Mouse (Mus musculus): ENCODE data around the gene Ccl1.

Ccl1 gene

DNA sequence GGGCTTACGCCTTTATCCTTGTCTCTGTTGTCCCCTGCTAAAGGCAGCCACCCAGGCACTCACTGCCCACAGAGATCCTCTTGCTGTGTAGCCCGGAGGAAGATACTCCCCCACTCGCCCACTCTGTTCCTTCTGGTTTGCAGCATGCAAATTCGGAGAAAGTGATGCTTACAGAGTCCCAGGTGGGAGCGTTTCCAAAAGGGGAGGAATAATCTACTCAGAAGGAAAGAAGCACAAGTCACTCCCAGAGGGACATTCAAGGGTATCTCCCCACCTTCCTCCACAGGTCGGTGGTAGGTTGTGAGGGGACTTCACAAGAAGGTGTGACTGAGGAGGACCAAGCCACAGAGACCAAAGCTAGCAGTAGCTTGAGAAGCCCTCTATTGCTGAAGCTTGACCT lies 100.3 kb downstream of the Ccl1 start:
- no peak for DNase-seq (ENCODE audit: low read depth, low spot score)

DNA sequence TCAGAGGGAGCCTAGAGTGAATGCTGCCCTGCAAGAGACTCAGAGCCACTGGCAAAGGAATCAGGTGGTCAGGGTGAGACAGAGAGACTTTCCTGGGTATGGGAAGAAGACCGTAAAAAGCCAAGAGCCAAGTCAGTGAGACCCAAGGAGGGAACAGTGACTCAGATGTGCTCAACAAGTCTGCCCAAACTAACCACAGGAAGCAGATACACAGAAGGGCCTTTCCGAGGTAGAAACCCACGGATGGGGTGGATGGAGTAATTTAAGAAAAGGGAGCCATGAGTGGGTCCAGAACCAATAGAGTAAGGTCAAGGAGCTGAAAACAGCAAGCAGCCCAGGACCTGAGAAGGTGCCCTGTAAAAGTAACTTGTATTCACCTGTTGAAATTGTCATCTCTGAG lies 101.8 kb downstream of the Ccl1 start:
- no peak for DNase-seq (ENCODE audit: low read depth, low spot score)

DNA sequence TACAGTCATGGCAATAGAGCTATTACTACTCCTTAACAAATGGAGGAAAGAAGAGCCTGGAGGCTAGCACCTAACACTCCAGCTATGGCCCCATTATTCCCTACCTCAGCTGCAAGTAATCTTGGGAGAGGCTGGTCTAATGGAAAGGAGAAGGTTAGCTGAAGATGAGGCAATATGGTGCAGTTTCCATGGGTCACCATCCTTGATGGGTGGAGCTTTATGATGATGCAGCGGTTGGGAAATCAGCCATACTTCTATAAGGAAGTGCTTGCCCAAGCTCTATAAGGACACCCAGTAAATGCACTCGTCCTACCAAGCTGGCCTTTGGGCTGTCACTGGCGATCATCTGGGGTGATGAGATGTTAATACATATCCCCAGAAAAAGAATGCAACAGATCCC lies 107.7 kb downstream of the Ccl1 start:
- no peak for DNase-seq (ENCODE audit: low read depth, low spot score)

DNA sequence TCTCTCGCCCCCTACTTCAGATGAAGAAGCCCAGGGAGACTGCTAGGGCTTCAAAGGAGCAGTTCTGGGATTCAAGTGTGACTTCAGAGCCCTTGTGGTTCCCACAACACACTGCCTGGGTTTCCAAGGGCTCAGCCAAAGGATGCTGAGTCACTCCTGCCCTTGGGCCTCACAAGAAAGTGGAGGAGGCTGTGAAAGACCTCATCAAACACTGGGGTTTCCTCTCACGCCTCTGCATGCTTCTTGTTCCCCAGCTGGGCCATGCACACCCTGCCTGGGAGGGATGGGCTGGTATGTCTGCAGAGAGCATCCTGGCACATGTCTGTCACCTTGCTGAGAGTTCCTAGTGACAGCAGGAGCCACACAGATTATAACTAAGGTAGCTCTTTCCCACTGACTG lies 110.5 kb downstream of the Ccl1 start:
- DNase-seq (ENCODE audit: low read depth, low spot score): no peak

GRCm38 (mm10) chr11:82193826-82194225 lies 111.7 kb downstream of the Ccl1 start:
- DNase-seq (ENCODE audit: low read depth, low spot score): no peak

- DNase-seq (ENCODE audit: low read depth, low spot score): no peak
Observed at GRCm38 (mm10) chr11:82189782-82190563, 115.5 kb downstream of the Ccl1 start.

DNA sequence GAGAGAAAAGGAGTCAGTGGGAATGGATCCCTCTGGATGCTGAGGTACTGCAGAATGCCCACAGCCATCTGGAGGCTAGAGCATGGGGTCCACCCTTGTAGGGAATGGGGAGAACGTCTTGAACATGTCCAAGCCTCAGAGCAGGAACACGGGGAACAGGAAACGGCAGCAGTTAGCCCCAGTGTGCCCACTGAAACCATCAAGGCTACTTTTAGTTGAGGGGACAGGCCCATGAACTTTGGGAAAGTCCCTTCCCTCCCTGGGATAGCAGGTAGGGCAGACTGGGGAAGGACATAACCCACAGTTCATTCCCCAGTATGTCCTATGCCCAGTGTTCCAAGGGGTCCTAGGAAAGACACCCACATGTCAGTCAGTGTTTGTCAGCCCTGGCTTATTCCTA lies 119.8 kb downstream of the Ccl1 start:
- DNase-seq (ENCODE audit: low read depth, low spot score): no peak

DNA sequence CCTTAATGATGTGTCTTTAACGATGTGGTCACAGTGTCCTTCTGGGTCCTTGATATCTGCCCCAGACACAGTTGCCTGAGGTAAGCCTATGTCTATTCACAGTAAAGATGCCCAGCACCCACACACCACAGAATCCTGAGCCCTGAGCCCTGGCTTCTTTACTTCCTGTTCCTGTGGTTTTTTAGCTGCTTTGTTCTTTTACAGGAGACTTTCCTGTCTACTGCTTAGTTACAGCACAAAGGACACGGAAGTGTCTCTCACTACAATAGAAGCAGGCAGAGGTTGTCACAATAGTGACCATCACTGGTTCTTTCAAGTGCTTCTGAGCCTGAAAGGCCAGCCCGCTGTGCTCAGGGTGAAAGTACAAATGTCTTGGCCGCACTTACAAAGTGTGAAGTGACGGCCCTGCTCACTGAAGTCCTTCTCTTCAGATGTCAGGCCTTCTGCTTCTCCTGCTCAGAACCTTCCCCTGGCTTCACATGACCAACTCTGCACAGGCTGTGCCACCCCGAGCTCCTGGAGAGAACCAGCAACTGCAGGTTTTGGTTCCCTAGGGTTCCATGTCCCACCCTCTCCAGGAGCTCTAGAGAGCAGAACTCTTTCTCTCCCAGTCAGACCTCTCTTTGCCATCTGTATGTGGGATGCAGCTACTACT lies 122.1 kb downstream of the Ccl1 start:
- DNase-seq (ENCODE audit: low read depth, low spot score): no peak

DNA sequence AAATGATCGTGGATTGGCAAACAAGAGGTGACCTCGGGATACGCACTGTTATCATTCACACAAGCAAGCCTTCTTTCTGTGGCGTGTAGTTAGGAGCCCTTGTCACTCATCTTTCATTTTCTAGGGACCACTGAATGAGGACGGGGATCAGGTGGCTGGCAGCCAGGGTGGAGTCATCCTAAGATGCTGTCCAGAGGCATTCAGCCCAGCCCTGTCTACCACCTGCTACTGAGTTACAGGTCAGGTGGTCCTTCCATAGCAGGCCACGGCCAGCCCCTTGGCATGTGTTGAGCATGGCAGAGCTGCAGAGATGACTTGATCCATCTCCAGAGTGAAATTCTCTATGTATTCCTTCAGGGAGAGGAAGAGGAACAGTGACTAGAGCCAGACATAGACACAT lies 123.1 kb downstream of the Ccl1 start:
- DNase-seq (ENCODE audit: low read depth, low spot score): no peak

DNA sequence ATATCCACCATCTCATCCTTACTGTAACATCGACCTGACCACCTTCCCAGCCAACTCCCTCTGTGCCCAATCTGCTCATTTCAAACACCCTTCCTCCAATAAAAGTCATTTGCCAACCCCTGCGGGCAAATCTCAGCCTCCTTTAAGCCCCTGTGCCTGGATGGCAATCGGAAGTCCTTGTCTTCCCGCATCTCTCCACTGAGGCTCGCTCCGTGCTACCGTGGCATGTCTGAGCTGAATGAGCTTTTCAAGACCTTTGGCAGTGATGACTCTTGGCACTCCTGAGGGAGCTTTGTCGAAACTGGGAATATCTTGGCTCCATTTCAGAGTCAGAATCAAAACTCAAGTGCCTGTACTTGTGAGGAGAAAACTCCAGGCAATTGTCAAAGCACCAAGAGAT lies 124.2 kb downstream of the Ccl1 start:
- DNase-seq (ENCODE audit: low read depth, low spot score): no peak

DNA sequence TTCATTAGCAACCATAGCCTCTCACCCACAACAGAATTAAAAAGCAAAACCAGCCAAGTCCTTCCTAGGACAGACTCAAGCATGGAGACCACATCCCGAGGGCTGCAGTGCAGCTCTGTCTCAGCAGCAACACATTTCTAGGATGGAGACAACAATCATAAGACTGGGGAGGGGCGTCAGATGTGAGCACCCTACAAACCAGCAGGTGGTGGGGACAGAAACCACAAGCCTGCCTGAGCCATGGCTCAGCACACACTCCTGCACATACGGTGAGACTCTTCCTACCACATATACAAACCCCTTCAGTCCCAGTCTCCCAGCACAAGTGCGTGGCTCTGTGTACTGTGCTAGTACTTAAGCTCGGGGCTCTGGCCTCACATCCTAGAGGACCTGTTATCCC lies 127.3 kb downstream of the Ccl1 start:
- DNase-seq (ENCODE audit: low read depth, low spot score): no peak

GRCm38 (mm10) chr11:82177711-82178110 lies 127.8 kb downstream of the Ccl1 start:
- DNase-seq (ENCODE audit: low read depth, low spot score): no peak

DNA sequence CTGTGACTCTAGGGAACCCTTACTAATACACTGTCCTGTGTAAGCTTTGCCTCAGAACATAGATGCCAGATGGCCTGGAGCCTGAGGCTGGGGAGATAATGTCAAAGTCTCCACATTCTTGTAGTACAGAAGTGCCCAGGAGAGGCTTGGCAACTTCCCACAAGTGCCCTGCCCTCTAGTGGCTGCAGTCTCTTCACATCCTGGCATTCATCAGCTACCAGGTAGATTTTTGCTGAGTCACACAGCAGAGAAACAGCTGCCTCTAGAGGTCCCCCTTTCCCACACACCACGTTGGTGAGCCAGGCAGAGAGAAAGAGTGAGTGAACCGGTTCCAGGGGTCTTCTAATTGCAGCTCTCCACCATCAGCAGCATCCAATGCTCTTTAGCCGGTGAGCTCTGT lies 130.7 kb downstream of the Ccl1 start:
- DNase-seq (ENCODE audit: low read depth, low spot score): no peak

- no peak for DNase-seq (ENCODE audit: low read depth, low spot score)
Observed at GRCm38 (mm10) chr11:82173491-82173890, 132.0 kb downstream of the Ccl1 start.

- DNase-seq (ENCODE audit: low read depth, low spot score): no peak
Observed at GRCm38 (mm10) chr11:82171316-82172071, 134.0 kb downstream of the Ccl1 start.

- DNase-seq (ENCODE audit: low read depth, low spot score): no peak
Observed at GRCm38 (mm10) chr11:82169456-82169855, 136.0 kb downstream of the Ccl1 start.

GRCm38 (mm10) chr11:82168308-82168707 lies 137.2 kb downstream of the Ccl1 start:
- no peak for DNase-seq (ENCODE audit: low read depth, low spot score)

DNA sequence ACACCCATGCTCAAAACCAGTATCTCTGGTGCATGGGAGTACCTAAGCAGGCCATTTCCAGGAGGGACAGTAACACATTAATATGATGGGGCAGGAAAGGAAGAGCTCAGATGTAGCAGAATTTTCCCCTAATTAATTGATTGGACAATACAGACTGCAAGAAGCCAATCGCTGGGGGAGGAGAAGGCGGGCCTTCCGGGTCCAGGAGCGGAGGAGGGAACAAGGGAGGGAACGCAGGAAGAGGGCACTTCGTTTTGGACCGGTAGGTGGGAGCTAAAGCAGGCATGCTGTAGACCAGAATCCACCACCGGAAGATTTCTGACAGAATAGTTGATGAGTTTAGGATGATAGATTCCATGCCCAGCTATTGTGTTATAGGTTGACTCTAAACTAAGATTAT lies 142.2 kb downstream of the Ccl1 start:
- no peak for DNase-seq (ENCODE audit: low read depth, low spot score)

- DNase-seq (ENCODE audit: low read depth, low spot score): no peak
Observed at GRCm38 (mm10) chr11:82159126-82159525, 146.4 kb downstream of the Ccl1 start.

DNA sequence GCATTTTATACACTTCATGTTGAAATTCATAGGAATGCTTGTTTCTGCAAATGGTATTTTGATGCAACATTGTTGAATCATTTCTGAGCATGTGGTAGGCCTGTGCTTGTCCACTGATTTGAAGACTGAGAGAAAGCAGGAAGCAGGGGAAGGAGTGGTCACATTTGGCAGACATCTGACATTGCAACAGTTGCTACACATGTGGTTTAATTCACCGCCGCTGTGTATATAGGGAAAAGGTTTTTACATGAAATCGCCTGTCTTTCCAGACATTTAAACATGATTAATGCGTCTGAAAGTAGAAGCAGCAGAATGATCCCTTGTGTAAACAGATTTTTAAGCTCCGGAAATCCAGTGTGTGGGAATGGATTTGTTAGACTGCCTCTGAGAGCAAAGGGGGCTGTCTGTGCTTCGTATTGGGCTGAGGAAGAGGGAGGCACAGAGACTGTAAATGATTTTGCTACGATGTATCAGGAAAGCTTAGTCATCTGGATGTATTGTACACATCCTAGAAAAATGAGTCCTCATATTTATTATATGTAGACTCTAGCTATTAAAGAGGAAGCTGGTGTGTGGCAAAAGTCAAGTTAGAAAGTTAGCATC lies 165.9 kb downstream of the Ccl1 start:
- DNase-seq (ENCODE audit: low read depth, low spot score): no peak

DNA sequence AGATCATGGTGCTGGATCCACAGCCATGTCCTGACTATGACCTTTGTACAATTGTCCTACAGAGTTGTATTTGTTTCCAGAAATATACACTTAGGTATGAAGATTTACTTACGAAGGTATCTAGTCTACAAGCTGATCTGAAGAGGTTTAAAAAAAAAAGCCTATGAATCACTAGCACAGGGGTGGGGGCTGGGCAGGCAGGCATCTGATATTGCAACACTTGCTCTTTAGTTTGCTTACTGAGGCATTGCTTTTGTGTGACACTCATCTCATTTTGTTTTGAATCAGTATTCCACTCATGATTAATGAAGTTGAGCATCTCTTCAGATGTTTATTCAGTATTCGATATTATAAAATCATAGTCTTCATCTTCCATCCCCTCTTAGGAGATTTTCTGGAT lies 169.3 kb downstream of the Ccl1 start:
- DNase-seq (ENCODE audit: low read depth, low spot score): no peak

GRCm38 (mm10) chr11:82132977-82133376 lies 172.5 kb downstream of the Ccl1 start:
- no peak for DNase-seq (ENCODE audit: low read depth, low spot score)
